Mouse (Mus musculus) heart, postnatal 0 days (tissue): Measurements from ENCODE around the gene Wnk2.

Source experiments
- CTCF ChIP-seq: IDR thresholded peaks from 2 replicates; pipeline ENCODE4 v1.5.1; 2016; ENCODE audit warnings: antibody characterized with exemption, control low read depth, low read depth
- EP300 ChIP-seq: IDR thresholded peaks from 2 replicates; pipeline ENCODE4 v1.6.1; 2016; ENCODE audit warnings: antibody characterized with exemption, low read depth

- TF ChIP-seq CTCF (no peak), EP300 (no peak)
These were observed 94.5 kb downstream of the Wnk2 start for GRCm38 (mm10) chr13:49053333-49053732.
